Mouse (Mus musculus): Measurements from ENCODE around the gene Zfp819.

Zfp819 gene

GRCm38 (mm10) chr7:43606896-43607742 lies at the start of gene Zfp819:
Gene Zfp819, plus strand, starts transcription at chr7:43607169.
- peak; percentile 22 to 38 for DNase-seq

- peak; percentile 81 to 85 for DNase-seq
Measured at GRCm38 (mm10) chr7:43562006-43562633, 44.8 kb upstream of the Zfp819 start, which contains the start of gene Zfp658. Gene Zfp658, plus strand, starts transcription at chr7:43562256.

- DNase-seq, result peak in 1 of 2 experiments; percentile 14
Measured at GRCm38 (mm10) chr7:43562651-43563070, 44.3 kb upstream of the Zfp819 start.

GRCm38 (mm10) chr7:43563300-43563699 lies 43.7 kb upstream of the Zfp819 start:
- no peak for DNase-seq

- DNase-seq, result no peak
Measured at GRCm38 (mm10) chr7:43571216-43571615, 35.8 kb upstream of the Zfp819 start.

GRCm38 (mm10) chr7:43579440-43580171 lies 27.4 kb upstream of the Zfp819 start, which contains the start of gene Zfp719:
Gene Zfp719, plus strand, starts transcription at chr7:43579610.
- DNase-seq, result peak; percentile 92 to 96

- DNase-seq, result peak in 1 of 2 experiments; percentile 5
Measured at GRCm38 (mm10) chr7:43580526-43580925, 26.4 kb upstream of the Zfp819 start.

- no peak for DNase-seq
Measured at GRCm38 (mm10) chr7:43584790-43585189, 22.2 kb upstream of the Zfp819 start.

GRCm38 (mm10) chr7:43601884-43602283 lies 5.1 kb upstream of the Zfp819 start:
- no peak for DNase-seq

- no peak for DNase-seq
Measured at GRCm38 (mm10) chr7:43607743-43608287, 846 bp downstream of the Zfp819 start.

- DNase-seq, result no peak
Measured at GRCm38 (mm10) chr7:43608316-43608824, 1.4 kb downstream of the Zfp819 start.

GRCm38 (mm10) chr7:43613816-43614551 lies 7.0 kb downstream of the Zfp819 start:
- DNase-seq, result no peak

- no peak for DNase-seq
Measured at GRCm38 (mm10) chr7:43622927-43623326, 16.0 kb downstream of the Zfp819 start.

GRCm38 (mm10) chr7:43623819-43624218 lies 16.9 kb downstream of the Zfp819 start:
- no peak for DNase-seq

- DNase-seq, result no peak
Measured at GRCm38 (mm10) chr7:43625065-43625464, 18.1 kb downstream of the Zfp819 start.

- DNase-seq, result no peak
Measured at GRCm38 (mm10) chr7:43625794-43626422, 18.9 kb downstream of the Zfp819 start.

GRCm38 (mm10) chr7:43633940-43634339 lies 27.0 kb downstream of the Zfp819 start:
- DNase-seq, result no peak

- DNase-seq, result no peak
Measured at GRCm38 (mm10) chr7:43634500-43634899, 27.5 kb downstream of the Zfp819 start, which contains the start of gene Ceacam18. Gene Ceacam18, plus strand, starts transcription at chr7:43634707.

GRCm38 (mm10) chr7:43636194-43636593 lies 29.2 kb downstream of the Zfp819 start:
- no peak for DNase-seq

GRCm38 (mm10) chr7:43637118-43637517 lies 30.1 kb downstream of the Zfp819 start:
- DNase-seq, result no peak

- no peak for DNase-seq
Measured at GRCm38 (mm10) chr7:43642587-43642986, 35.6 kb downstream of the Zfp819 start.
